Mouse (Mus musculus) heart, postnatal 0 days (tissue): ENCODE data around the gene Gm20538. TPM values are rescaled to one million over a fixed set of nuclear protein-coding genes. Genes with fewer than 3 reads are reported as not detected.

Experiments
- ATAC-seq: fragments of 200-750 bp; cut with Nextera tagmentation; 2 replicates; pipeline ENCODE4 v1.8.0; 2017; ENCODE audit warnings: low read depth, moderate number of reproducible peaks, moderate library complexity; ENCODE audit not compliant: insufficient read depth
- DNase-seq: peaks from one replicate; pipeline ENCODE4 v3.0.0-alpha.2; 2016; ENCODE audit warnings: low spot score
- H3K27ac ChIP-seq: fragments of 300-500 bp; sonication (generic); 2 replicates; pipeline ENCODE4 v1.5.1; 2014; ENCODE audit warnings: low read depth, mild to moderate bottlenecking
- H3K27me3 ChIP-seq: fragments of 300-500 bp; sonication (generic); 2 replicates; pipeline ENCODE4 v1.6.1; 2014; ENCODE audit warnings: low read length, mixed read lengths; ENCODE audit not compliant: control insufficient read depth, insufficient read depth
- H3K36me3 ChIP-seq: fragments of 300-500 bp; sonication (generic); replicated peaks from 2 replicates; pipeline ENCODE4 v1.6.1; 2014; ENCODE audit warnings: low read length, mixed read lengths; ENCODE audit not compliant: control insufficient read depth, insufficient read depth
- H3K4me1 ChIP-seq: fragments of 300-500 bp; sonication (generic); 2 replicates; pipeline ENCODE4 v1.6.1; 2014; ENCODE audit warnings: antibody characterized with exemption; ENCODE audit not compliant: control insufficient read depth, insufficient read depth
- H3K4me2 ChIP-seq: fragments of 300-500 bp; sonication (generic); 2 replicates; pipeline ENCODE4 v1.6.1; 2014; ENCODE audit warnings: low read depth, mild to moderate bottlenecking, low read length, moderate library complexity
- H3K4me3 ChIP-seq: fragments of 300-500 bp; sonication (generic); 2 replicates; pipeline ENCODE4 v1.5.1; 2014; ENCODE audit warnings: low read depth, low read length
- H3K9ac ChIP-seq: fragments of 300-500 bp; sonication (generic); replicated peaks from 2 replicates; pipeline ENCODE4 v1.6.1; 2014; ENCODE audit warnings: low read depth, low read length, mixed read lengths
- H3K9me3 ChIP-seq: fragments of 300-500 bp; sonication (generic); replicated peaks from 2 replicates; pipeline ENCODE4 v1.6.1; 2016; ENCODE audit warnings: low read length; ENCODE audit not compliant: control insufficient read depth
- CTCF ChIP-seq: IDR thresholded peaks from 2 replicates; pipeline ENCODE4 v1.5.1; 2016; ENCODE audit warnings: antibody characterized with exemption, control low read depth, low read depth
- EP300 ChIP-seq: IDR thresholded peaks from 2 replicates; pipeline ENCODE4 v1.6.1; 2016; ENCODE audit warnings: antibody characterized with exemption, low read depth
- WGBS: fragments of 180-500 bp; shearing (Covaris S2); extraction: QIAGEN DNeasy Blood & Tissue Kit; methylation state at CpG from one replicate; pipeline ENCODE4 v1.1.7; 2014; 5-methylcytosine and 5-hydroxymethylcytosine counted together
- polyA plus RNA-seq: library from polyadenylated mRNA; unstranded; fragments of >200 nt; fragmentation: Nextera tagmentation; extraction: Ambion mirVana; gene quantifications from 2 replicates; pipeline ENCODE4 v1.2.1, GENCODE M21; 2015
- total RNA-seq: library from RNA; depleted of rRNA; stranded (reverse); fragments of >200 nt; gene quantifications from 2 replicates; pipeline ENCODE4 v1.2.3, GENCODE M21; 2014; ENCODE audit warnings: low replicate concordance

The Gm20538 gene
- total and polyA plus RNA-seq, 2 experiments from 2014 or later, result not detected

DNA sequence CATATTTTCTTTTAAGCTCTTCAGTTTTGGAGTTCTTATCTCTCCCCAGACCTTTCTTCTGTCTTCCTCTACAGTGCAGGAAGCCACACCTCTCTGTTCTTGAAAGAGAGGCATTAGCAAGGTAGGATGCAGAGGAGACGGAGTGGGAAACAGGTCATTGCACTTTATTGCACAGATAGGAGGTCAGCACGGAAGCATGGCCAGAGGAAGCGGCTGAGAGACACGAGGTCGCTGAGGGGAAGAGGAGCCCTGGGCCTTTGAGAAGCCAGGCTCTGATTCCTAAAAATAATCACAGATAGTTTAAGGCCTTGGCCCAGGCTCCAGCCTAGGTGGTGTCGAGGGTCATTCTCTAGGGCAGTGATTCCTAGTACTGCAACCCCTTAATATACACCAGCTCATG is 36.9 kb downstream of the Gm20538 start:
- 42% methylated on average over 6 of the region's 6 CpGs for WGBS
- 0 out of 2 replicates have a peak, but pooled peaks cover 4% of the 10 kb centered on the region for H3K4me1 ChIP-seq

DNA sequence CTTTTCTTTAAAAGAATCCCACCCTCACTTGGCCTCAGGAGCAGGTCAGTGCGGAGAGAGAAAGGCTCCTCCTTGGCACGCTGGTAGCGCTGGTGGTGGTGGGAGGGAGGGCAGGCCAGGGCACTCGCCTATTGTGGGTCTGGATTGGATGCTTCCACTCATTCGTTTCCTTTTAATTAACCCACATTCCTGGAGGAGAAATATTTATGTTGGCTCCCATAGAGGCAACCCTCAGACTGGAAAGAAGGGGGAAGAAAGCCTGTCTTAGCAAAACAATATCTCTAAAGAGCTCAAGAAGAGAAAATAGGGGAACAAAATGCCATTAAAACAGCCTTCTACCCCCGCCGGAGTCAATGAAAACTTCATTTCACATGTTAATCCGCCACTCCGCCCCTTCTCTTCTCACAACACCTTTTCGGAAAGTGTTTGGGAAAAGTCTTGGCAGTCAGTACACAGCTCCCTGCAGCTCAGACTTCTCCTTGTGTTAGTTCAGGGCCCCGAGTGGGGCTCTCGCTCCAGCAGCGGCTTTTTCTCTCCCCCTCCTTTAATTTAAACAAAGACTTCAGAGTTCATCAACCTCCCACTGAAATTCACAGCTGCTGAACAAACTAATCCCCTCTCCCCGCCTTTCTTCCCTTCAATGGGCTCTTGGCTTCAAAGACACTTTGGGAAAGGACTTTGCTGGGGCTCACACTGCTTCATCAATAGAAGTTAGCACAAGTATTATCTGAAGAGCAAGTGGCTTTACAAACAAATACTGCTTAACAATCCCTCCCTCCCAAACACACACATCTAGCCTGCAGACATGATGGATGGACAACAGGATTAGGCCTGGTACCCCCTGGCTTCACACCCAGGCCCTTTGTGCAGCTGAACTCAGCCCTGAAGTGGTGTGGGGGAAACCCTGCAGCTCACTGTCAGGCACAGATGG is 37.8 kb downstream of the Gm20538 start:
- ATAC-seq (no peak), DNase-seq (no peak)
- Histone ChIP-seq H3K4me2 (no peak overlapping the region), H3K4me1 (0 out of 2 replicates have a peak, but pooled peaks cover 7% of the 10 kb centered on the region), H3K4me3 (no peak overlapping the region), H3K27ac (no peak overlapping the region), H3K36me3 (no peaks in the 10 kb centered on the region), H3K9me3 (no peaks in the 10 kb centered on the region), H3K9ac (no peak overlapping the region), H3K27me3 (peaks cover 57% of the 10 kb centered on the region)
- 48% methylated on average over 14 of the region's 14 CpGs for WGBS
- TF ChIP-seq EP300 (no peak), CTCF (no peak)

More for the DNA sequence above, 36.9 kb downstream of the Gm20538 start:
- Histone ChIP-seq H3K9me3 (no peaks in the 10 kb centered on the region), H3K9ac (no peak overlapping the region), H3K36me3 (no peaks in the 10 kb centered on the region), H3K4me2 (no peak overlapping the region), H3K4me3 (no peak overlapping the region), H3K27me3 (peaks cover 47% of the 10 kb centered on the region), H3K27ac (no peak overlapping the region)
- ATAC-seq, result no peak
- DNase-seq, result no peak
- no peak for TF ChIP-seq CTCF
- TF ChIP-seq EP300, result no peak

DNA sequence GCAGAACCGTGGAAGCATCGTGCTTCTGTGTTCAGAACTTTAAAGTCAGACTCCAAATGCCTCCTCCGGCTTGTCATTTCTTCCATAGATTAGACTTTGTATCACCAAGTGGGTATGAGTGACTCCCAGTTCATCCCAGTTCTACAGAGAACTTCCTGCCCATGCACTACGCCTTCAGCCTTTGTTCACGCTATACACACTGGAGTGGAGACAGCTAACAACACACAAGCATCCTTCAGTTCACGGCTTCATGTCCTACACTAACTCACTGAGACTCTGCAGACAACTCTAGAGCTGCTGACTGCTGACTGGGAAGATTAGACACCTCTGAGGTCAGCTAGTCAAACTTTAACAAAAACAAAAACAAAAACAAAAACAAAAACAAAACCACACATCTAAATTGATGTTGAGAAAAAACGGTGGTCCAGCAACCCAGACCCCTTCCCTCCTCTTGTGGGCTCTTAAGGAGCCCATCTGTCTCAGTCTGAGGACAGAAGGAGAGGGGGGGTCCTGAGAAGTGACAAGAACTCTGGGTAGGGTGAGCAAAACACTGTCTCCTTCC is 38.6 kb downstream of the Gm20538 start:
- H3K4me3 ChIP-seq, result no peak overlapping the region
- H3K4me2 ChIP-seq, result no peak overlapping the region
- no peaks in the 10 kb centered on the region for H3K9me3 ChIP-seq
- WGBS, result 29% methylated on average over 7 of the region's 7 CpGs
- peaks cover 63% of the 10 kb centered on the region for H3K27me3 ChIP-seq
- no peak overlapping the region for H3K27ac ChIP-seq
- H3K9ac ChIP-seq, result no peak overlapping the region
- no peak for ATAC-seq
- TF ChIP-seq EP300, result no peak
- TF ChIP-seq CTCF, result no peak
- no peak for DNase-seq
- 0 out of 2 replicates have a peak, but pooled peaks cover 7% of the 10 kb centered on the region for H3K4me1 ChIP-seq
- H3K36me3 ChIP-seq, result no peaks in the 10 kb centered on the region

DNA sequence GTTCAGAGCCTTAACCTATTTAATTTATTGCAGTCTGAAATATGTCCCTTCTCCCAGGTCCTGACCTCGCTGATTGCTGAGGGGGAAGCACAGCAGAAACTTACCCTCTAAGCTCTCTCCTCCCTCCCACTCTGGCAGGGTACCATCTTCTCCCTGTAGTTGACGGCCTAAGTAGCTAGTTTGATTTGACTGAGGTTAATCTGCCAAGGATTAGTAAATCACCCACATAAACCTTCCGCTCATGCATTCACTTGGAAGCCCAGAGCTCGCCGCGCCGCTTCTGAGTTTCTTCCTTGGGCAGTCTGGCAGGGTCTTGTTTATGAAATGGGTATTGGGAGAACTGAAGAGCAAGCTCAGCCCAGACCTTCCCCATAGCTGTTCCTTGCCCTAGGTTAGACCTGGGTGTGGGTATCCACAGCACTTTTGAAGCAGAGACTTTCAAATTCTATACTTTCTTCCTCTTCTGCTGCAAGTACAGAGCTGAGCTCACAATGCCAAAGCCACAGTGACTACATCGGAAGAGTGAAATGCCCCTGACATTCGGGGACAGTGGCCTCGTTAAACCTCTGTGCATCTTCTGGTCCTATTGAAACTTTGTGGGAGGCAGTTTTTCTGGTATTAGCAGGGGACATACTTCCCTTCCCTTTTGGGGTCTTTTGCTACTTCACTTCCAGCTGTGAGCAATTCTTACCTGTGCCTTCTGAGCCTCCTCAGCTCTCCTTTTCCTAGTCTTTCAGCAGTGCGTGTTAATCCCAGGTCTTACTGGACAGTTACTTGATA is 39.4 kb downstream of the Gm20538 start:
- H3K27ac ChIP-seq, result no peak overlapping the region
- peaks cover 69% of the 10 kb centered on the region for H3K27me3 ChIP-seq
- no peaks in the 10 kb centered on the region for H3K9me3 ChIP-seq
- no peak overlapping the region for H3K4me2 ChIP-seq
- no peak overlapping the region for H3K4me3 ChIP-seq
- TF ChIP-seq EP300 (no peak), CTCF (no peak)
- H3K9ac ChIP-seq, result no peak overlapping the region
- ATAC-seq (no peak), DNase-seq (no peak)
- WGBS, result 34% methylated on average over 11 of the region's 11 CpGs
- H3K36me3 ChIP-seq, result no peaks in the 10 kb centered on the region
- H3K4me1 ChIP-seq, result 0 out of 2 replicates have a peak, but pooled peaks cover 7% of the 10 kb centered on the region

DNA sequence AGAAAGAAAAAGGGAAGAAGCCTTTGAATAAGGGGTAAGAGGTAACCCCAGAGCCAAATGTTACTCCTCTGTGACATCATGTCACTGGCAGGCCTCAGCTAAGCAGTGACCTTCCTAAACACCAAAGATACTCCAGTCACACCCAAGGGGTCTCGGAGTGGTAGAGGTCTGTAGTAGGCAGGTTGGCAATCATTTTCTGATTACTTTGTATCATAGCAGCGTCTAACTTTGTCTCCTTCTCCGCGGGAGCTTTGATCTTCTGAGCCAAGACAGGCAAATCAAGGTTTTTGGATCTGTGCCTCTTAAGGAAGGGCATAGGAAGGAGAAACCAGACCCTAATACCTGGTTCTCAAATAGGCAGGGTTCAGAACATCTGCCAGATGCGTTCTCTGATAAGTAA is 40.0 kb downstream of the Gm20538 start:
- TF ChIP-seq EP300 (no peak), CTCF (no peak)
- Histone ChIP-seq H3K9me3 (no peaks in the 10 kb centered on the region), H3K4me2 (no peak overlapping the region; the same call in 1 of the 2 replicates), H3K27ac (no peak overlapping the region), H3K27me3 (peaks cover 69% of the 10 kb centered on the region), H3K4me1 (0 out of 2 replicates have a peak, but pooled peaks cover 7% of the 10 kb centered on the region), H3K36me3 (no peaks in the 10 kb centered on the region), H3K4me3 (no peak overlapping the region), H3K9ac (no peak overlapping the region)
- ATAC-seq, result no peak
- DNase-seq, result no peak
- WGBS, result 46% methylated on average over 5 of the region's 5 CpGs
